Mouse (Mus musculus) limb, embryonic 12.5 days (tissue): Measurements from ENCODE around the gene Usp31. TPM values are rescaled to one million over a fixed set of nuclear protein-coding genes. Genes with fewer than 3 reads are reported as not detected.

Experiments used
- ATAC-seq: fragments of 200-750 bp; cut with Nextera tagmentation; 2 replicates; pipeline ENCODE4 v1.8.0; 2017; ENCODE audit warnings: low read depth, moderate TSS enrichment; ENCODE audit not compliant: insufficient number of reproducible peaks, insufficient read depth, low FRiP score, low TSS enrichment
- H3K27ac ChIP-seq: fragments of 300-500 bp; sonication (generic); 2 replicates; pipeline ENCODE4 v1.5.1; 2016; ENCODE audit warnings: mild to moderate bottlenecking, moderate library complexity
- H3K27me3 ChIP-seq: fragments of 300-500 bp; sonication (generic); 2 replicates; pipeline ENCODE4 v1.6.1; 2016; ENCODE audit warnings: mild to moderate bottlenecking, moderate library complexity
- H3K36me3 ChIP-seq: fragments of 300-500 bp; sonication (generic); 2 replicates; pipeline ENCODE4 v1.6.1; 2016; ENCODE audit warnings: mild to moderate bottlenecking, moderate library complexity
- H3K4me1 ChIP-seq: fragments of 300-500 bp; sonication (generic); replicated peaks from 2 replicates; pipeline ENCODE4 v1.6.1; 2016
- H3K4me2 ChIP-seq: fragments of 300-500 bp; sonication (generic); 2 replicates; pipeline ENCODE4 v1.6.1; 2016; ENCODE audit warnings: mild to moderate bottlenecking, moderate library complexity
- H3K4me3 ChIP-seq: fragments of 300-500 bp; sonication (generic); replicated peaks from 2 replicates; pipeline ENCODE4 v1.5.1; 2016; ENCODE audit warnings: mild to moderate bottlenecking
- H3K9ac ChIP-seq: fragments of 300-500 bp; sonication (generic); replicated peaks from 2 replicates; pipeline ENCODE4 v1.6.1; 2016; ENCODE audit warnings: mild to moderate bottlenecking, moderate library complexity
- H3K9me3 ChIP-seq: fragments of 300-500 bp; sonication (generic); 2 replicates; pipeline ENCODE4 v1.6.1; 2016; ENCODE audit warnings: mild to moderate bottlenecking, moderate library complexity
- WGBS: fragments of 180-500 bp; shearing (Covaris S2); methylation state at CpG from one replicate; pipeline ENCODE4 v1.1.7; 2016; 5-methylcytosine and 5-hydroxymethylcytosine counted together
- polyA plus RNA-seq: library from polyadenylated mRNA; unstranded; fragments of >200 nt; fragmentation: Nextera tagmentation; extraction: Ambion mirVana; gene quantifications from 2 replicates; pipeline ENCODE4 v1.2.1, GENCODE M21; 2016

Gene Usp31
- polyA plus RNA-seq, 1 experiment from 2014 or later = 2.0 TPM

DNA sequence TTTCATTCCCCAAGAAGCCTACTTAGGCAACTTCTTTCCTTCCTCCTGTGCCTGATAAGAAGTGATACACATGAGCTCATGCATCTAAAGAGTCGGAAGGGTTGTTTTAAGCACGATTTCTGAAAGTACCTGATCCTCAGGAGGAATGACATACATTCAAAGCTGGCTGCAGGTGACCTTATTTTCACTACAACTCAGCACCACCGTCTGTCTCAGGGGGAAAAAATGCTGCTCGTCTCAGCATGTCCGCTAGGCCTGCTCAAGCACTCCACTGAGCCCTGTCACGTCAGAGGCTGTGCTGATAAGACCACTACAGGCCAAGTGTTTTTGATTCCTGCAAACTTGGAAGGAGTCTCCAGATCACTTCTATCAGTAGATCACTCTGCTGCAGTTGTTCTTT is 5.1 kb downstream of the Usp31 start:
- Histone ChIP-seq H3K9ac (no peak overlapping the region), H3K4me1 (peaks cover 31% of the 10 kb centered on the region), H3K4me2 (no peak overlapping the region), H3K27ac (no peak overlapping the region), H3K27me3 (no peaks in the 10 kb centered on the region), H3K4me3 (no peak overlapping the region), H3K9me3 (no peaks in the 10 kb centered on the region), H3K36me3 (no peaks in the 10 kb centered on the region)
- ATAC-seq = no peak
- 68% methylated on average over 6 of the region's 6 CpGs for WGBS

DNA sequence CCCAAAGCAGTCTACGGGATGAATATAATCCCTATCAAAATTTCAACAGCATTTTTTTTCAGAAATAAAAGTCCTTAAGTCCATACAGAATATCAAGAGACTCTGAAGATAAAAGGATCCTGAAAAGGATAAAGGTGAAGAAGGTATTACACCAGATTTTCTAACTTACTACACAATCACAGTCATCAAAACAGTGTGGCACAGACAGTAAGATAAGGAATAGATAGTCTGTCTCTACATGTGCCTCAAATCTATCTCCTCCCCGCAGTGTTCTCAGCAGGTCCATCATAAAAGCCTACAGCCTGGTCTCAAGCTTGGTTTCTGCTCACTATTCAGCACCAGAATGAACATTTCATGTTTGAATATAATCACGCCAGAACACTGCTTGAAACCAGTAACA is 6.6 kb downstream of the Usp31 start:
- no peaks in the 10 kb centered on the region for H3K36me3 ChIP-seq
- H3K9ac ChIP-seq = no peak overlapping the region
- H3K4me3 ChIP-seq = no peak overlapping the region
- no peaks in the 10 kb centered on the region for H3K9me3 ChIP-seq
- H3K4me1 ChIP-seq = peaks cover 20% of the 10 kb centered on the region
- no peak overlapping the region for H3K4me2 ChIP-seq
- WGBS = 93% methylated on average over 3 of the region's 3 CpGs
- H3K27me3 ChIP-seq = no peaks in the 10 kb centered on the region
- ATAC-seq = no peak
- H3K27ac ChIP-seq = no peak overlapping the region

GRCm38 (mm10) chr7:121699218-121699617 is 7.8 kb downstream of the Usp31 start:
- Histone ChIP-seq H3K9ac (no peak overlapping the region), H3K36me3 (no peaks in the 10 kb centered on the region), H3K4me1 (peaks cover 11% of the 10 kb centered on the region; the same call in 1 of the 2 replicates), H3K27me3 (no peaks in the 10 kb centered on the region), H3K4me3 (no peak overlapping the region), H3K9me3 (no peaks in the 10 kb centered on the region), H3K27ac (no peak overlapping the region), H3K4me2 (no peak overlapping the region)
- no peak for ATAC-seq

- Histone ChIP-seq H3K27me3 (no peaks in the 10 kb centered on the region), H3K9ac (no peak overlapping the region), H3K27ac (no peak overlapping the region), H3K36me3 (no peaks in the 10 kb centered on the region), H3K4me2 (no peak overlapping the region), H3K9me3 (no peaks in the 10 kb centered on the region), H3K4me1 (peaks cover 9% of the 10 kb centered on the region; the same call in 1 of the 2 replicates), H3K4me3 (no peak overlapping the region)
- ATAC-seq = no peak
- WGBS = 72% methylated on average over 1 of the region's 1 CpGs
Measured at GRCm38 (mm10) chr7:121697574-121697973, 9.5 kb downstream of the Usp31 start.

DNA sequence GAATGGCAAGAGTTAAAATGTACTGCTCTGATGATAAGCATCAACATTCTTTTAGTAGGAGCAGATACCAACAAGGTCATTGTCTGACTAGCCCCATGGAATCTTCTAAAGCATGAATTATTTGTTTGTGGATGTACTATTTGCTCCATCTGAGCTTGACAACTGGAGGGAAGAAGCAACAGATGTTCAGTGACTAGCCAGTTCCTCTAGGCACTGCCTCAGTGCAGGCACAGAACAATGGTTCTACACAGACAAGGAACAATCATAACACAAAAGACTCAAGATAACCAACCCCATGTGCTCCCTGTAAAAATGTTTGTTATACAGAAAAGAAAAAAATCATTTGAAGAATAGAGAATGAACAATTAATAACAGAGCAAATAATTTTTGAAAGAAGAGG is 9.9 kb downstream of the Usp31 start:
- Histone ChIP-seq H3K27ac (no peak overlapping the region), H3K4me3 (no peak overlapping the region), H3K4me1 (peaks cover 9% of the 10 kb centered on the region; the same call in 1 of the 2 replicates), H3K9me3 (no peaks in the 10 kb centered on the region), H3K4me2 (no peak overlapping the region), H3K36me3 (no peaks in the 10 kb centered on the region), H3K9ac (no peak overlapping the region), H3K27me3 (no peaks in the 10 kb centered on the region)
- no peak for ATAC-seq

GRCm38 (mm10) chr7:121691803-121692202 is 15.2 kb downstream of the Usp31 start:
- Histone ChIP-seq H3K4me2 (no peak overlapping the region), H3K27me3 (no peaks in the 10 kb centered on the region), H3K27ac (no peak overlapping the region), H3K9me3 (no peaks in the 10 kb centered on the region), H3K4me1 (peaks cover 11% of the 10 kb centered on the region), H3K9ac (no peak overlapping the region), H3K4me3 (no peak overlapping the region), H3K36me3 (no peaks in the 10 kb centered on the region)
- no peak for ATAC-seq
- WGBS = 30% methylated on average over 2 of the region's 2 CpGs

GRCm38 (mm10) chr7:121689338-121689737 is 17.7 kb downstream of the Usp31 start:
- Histone ChIP-seq H3K4me3 (no peak overlapping the region), H3K4me1 (peaks cover 11% of the 10 kb centered on the region), H3K27me3 (no peaks in the 10 kb centered on the region), H3K4me2 (no peak overlapping the region), H3K9me3 (no peaks in the 10 kb centered on the region), H3K9ac (no peak overlapping the region), H3K36me3 (0 out of 2 replicates have a peak, but pooled peaks cover 2% of the 10 kb centered on the region), H3K27ac (no peak overlapping the region)
- no peak for ATAC-seq

- no peaks in the 10 kb centered on the region for H3K27me3 ChIP-seq
- no peak overlapping the region for H3K4me3 ChIP-seq
- 0 out of 2 replicates have a peak, but pooled peaks cover 3% of the 10 kb centered on the region for H3K36me3 ChIP-seq
- no peak overlapping the region for H3K4me2 ChIP-seq
- H3K4me1 ChIP-seq = no peaks in the 10 kb centered on the region
- no peak overlapping the region for H3K9ac ChIP-seq
- H3K9me3 ChIP-seq = no peaks in the 10 kb centered on the region
- WGBS = 93% methylated on average over 5 of the region's 5 CpGs
- no peak overlapping the region for H3K27ac ChIP-seq
- ATAC-seq = no peak
Measured at GRCm38 (mm10) chr7:121685140-121685984, 21.7 kb downstream of the Usp31 start.

GRCm38 (mm10) chr7:121681191-121681590 is 25.9 kb downstream of the Usp31 start:
- Histone ChIP-seq H3K27ac (no peak overlapping the region), H3K4me1 (peaks cover 8% of the 10 kb centered on the region), H3K9me3 (no peaks in the 10 kb centered on the region), H3K36me3 (peaks cover 7% of the 10 kb centered on the region; the same call in 1 of the 2 replicates), H3K27me3 (no peaks in the 10 kb centered on the region), H3K4me2 (no peak overlapping the region), H3K9ac (no peak overlapping the region), H3K4me3 (no peak overlapping the region)
- ATAC-seq = no peak

GRCm38 (mm10) chr7:121677105-121677753 is 29.8 kb downstream of the Usp31 start:
- peaks cover 18% of the 10 kb centered on the region; the same call in 1 of the 2 replicates for H3K36me3 ChIP-seq
- H3K9me3 ChIP-seq = no peaks in the 10 kb centered on the region
- peaks cover 13% of the 10 kb centered on the region for H3K4me1 ChIP-seq
- no peaks in the 10 kb centered on the region for H3K27me3 ChIP-seq
- ATAC-seq = 0 out of 2 replicates have a peak, but pooled peaks have one; percentile 84
- WGBS = 49% methylated on average over 4 of the region's 4 CpGs
- H3K4me2 ChIP-seq = no peak overlapping the region
- H3K9ac ChIP-seq = no peak overlapping the region
- H3K27ac ChIP-seq = no peak overlapping the region
- no peak overlapping the region for H3K4me3 ChIP-seq

DNA sequence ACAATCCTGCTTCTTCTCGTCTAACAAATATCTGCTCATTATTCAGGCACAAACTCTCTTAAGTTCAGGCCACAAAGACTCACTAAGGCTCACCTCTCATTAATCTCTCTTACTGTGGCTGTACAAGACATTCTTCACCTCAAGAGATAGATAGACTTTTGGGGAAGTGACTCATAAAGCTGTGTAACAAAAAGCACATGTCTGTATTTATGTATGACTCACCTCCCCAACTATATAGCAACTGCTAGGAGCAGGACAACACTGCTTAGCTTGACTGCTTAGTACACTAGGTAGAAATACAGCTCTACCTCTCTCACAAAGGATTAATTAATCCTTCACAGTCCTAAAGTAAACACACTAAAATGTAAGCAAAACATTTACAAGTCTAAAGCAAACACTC is 46.3 kb downstream of the Usp31 start:
- Histone ChIP-seq H3K9ac (no peak overlapping the region), H3K4me3 (no peak overlapping the region), H3K4me2 (no peak overlapping the region), H3K36me3 (peaks cover 60% of the 10 kb centered on the region), H3K4me1 (no peaks in the 10 kb centered on the region), H3K27me3 (no peaks in the 10 kb centered on the region), H3K9me3 (no peaks in the 10 kb centered on the region), H3K27ac (no peak overlapping the region)
- no peak for ATAC-seq
- WGBS = 75% methylated on average over 1 of the region's 1 CpGs
